Mouse (Mus musculus) liver, embryonic 14.5 days (tissue): ENCODE measurements around the gene Tmem185b.

Experiments used
- CTCF ChIP-seq: IDR thresholded peaks from 2 replicates; pipeline ENCODE4 v1.5.1; 2016; ENCODE audit warnings: antibody characterized with exemption, low read depth, control low read depth
- EP300 ChIP-seq: IDR thresholded peaks from 2 replicates; pipeline ENCODE4 v1.6.1; 2016; ENCODE audit warnings: antibody characterized with exemption, low read depth

DNA sequence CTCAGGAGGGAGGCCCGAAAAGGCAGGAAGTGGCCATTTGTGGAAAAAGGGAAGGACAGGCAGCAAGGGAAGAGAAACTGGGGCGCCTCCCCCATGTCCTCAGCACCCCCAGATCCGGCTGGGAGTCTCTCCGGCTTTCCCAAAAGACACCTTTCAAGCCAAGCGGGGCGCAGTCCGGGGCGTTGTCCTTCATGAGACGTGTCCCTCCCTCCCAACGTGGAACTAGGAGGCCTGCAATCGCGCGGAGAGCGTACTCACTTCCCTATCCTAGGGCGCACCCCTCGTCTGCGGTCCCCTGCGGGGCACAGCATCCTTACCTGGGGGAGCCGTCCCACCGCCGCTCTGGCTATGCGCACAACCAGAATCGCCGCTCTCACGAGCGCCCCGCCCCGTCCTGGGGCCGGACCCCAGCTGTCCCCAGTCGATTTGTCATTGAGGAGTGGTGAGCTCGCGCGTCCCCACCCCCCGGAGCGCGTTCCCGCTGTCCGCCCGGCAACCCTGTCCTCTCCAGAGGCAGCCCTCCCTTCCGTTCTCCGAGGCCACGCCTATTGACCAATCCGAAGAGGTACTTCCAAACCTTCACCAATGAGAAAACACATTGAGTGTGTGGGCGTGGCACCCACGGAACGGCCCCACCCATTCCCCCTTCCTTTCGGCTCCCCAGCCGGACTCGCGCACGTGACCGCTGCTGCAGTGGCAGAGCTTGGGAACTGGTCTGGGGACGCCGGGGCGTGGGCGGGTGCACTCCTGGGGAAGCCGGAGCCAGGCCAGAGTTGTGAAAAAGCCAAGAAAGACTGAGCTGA lies 21.5 kb upstream of the Tmem185b start, which contains the start of gene Ralb:
- no peak for TF ChIP-seq CTCF
- no peak for TF ChIP-seq EP300
